Mouse (Mus musculus) right cerebral cortex, postnatal 10 days (tissue): ENCODE results near the gene Spast.

Experiments used
- DNase-seq, 2 experiments: peaks; one replicate each; pipeline ENCODE4 v3.0.0; 2021; ENCODE audit warnings: low spot score in 2 of 2

Gene Spast

GRCm38 (mm10) chr17:74424401-74425005 lies 85.7 kb downstream of the Spast start:
- peak; percentile 45 to 47 for DNase-seq

- DNase-seq: no peak
Observed at GRCm38 (mm10) chr17:74430074-74430473, 91.3 kb downstream of the Spast start.

- DNase-seq: peak; percentile 27 to 35
Observed at GRCm38 (mm10) chr17:74431481-74431880, 92.7 kb downstream of the Spast start.

- no peak for DNase-seq
Observed at GRCm38 (mm10) chr17:74432631-74433030, 93.8 kb downstream of the Spast start.

GRCm38 (mm10) chr17:74437762-74438161 lies 99.0 kb downstream of the Spast start:
- no peak for DNase-seq

GRCm38 (mm10) chr17:74440486-74440885 lies 101.7 kb downstream of the Spast start:
- no peak for DNase-seq
